Mouse (Mus musculus) urinary bladder, adult 2 months (tissue): ENCODE results near the gene T2. TPM values are rescaled to one million over a fixed set of nuclear protein-coding genes. Genes with fewer than 3 reads are reported as not detected.
A peak's percentile ranks its signal among the peaks of the same experiment; 100 is the strongest.
"Not testable (repeated sequence)": the region's sequence is repeated elsewhere in the genome, so short reads cannot be mapped to it uniquely, and the experiment has no call there.

Experiments
- DNase-seq: peaks from one replicate; pipeline ENCODE4 v3.0.0; 2022; ENCODE audit warnings: low spot score
- polyA plus RNA-seq: library from polyadenylated mRNA; depleted of rRNA; stranded (reverse); fragments of >200 nt; gene quantifications from 2 replicates; pipeline ENCODE4 v1.2.3, GENCODE M21; 2012; rRNA removed

The T2 gene
- polyA plus RNA-seq, result 0.14 and 0.25 TPM in 2 replicates

DNA sequence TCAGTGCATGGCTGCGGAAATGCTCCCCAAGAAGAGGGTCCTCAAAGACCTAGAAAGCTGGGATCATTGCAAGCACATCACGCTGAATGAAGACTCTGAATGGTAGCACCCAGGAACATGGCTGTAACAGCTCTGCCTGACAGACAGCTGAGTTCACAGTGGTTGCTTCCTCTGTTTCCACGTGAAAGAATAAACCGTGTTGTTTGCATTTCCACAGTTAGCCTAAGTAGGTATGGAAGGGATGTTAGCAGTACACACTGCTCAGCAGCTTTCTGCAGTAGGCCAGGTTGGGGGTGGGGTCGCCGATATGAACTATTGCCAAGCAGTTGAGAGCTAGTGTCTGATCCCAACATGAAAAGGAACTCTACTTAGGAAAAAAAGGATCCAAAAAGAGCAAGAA, at the start of gene T2:
T2 (plus strand) TSS at position 301 of the 400 bp plus-strand sequence.
- no peak for DNase-seq

DNA sequence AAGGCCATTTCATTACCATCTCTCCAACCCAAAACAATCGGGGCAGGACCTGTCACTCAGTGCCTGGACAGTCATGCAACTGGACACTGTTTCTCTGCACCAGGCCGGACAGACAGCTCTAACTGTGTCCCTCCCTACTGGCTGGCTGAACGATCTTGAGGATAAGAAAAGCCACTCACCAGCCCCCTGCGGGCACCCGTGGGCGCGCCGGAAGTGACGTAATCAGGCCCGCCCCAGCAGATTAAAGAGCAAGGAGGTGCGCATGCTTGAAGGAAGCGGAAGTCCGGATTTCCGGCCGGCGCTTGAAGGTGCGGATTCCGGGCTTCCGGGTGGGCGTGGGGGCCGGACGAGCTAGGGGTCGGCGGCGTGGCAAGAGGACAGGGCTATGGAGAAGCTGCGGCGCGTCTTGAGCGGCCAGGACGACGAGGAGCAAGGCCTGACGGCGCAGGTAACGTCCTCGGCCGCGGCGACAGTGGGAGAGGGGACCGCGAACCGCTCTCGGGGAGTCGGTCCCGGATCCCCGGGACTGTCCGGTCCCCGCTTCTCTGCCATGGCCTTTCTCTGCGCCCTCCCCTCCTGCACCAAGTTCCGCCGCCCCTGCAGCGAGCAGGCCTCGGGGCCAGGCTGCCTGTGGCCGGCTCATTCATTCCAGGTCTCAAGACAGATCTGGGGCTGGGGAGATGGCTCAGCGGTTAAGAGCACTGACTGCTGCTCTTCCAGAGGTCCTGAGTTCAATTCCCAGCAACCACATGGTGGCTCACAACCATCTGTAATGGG, 44.8 kb upstream of the T2 start, which contains the start of gene Sft2d1:
Sft2d1 (plus strand) TSS at position 265 of the 777 bp plus-strand sequence.
- peak; percentile 91 for DNase-seq

DNA sequence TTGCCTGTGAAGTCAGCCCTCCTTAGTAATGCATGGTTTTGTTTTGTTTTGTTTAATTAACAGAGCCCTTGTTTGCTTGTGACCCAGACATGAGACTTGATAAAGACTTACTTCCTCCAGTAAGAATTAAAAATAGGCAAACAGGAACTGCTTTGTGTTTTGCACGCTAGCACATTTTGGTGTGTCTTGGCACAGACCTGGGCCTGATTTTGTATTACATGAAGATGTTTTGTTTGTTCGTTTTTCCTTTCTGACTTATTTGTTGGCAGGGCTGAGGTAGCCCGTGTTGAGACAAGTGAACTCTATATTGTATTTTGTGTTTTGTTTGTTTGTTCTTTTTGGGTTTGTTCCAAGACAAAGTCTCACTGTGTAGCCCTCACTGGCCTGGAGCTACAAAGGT, 44.0 kb upstream of the T2 start:
- no peak for DNase-seq

DNA sequence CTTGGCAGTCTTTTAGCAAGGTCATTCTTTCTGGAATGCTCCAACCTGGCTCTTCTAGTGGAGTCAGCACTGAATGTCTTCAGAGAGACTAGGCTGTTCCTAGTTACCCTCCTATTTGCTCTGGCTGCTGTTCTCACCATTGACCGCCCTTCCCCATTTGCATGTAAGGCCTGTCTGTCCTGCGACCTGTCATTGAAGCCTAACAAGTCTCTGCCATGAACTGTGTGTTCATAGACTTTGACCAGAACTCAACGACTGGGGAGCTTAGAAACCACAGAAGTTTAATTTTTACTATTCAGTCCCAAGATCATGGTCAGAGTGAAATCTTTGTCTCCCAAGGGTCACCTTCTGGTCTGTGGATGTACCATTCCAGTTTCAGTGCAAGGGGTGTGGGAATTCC, 41.8 kb upstream of the T2 start:
- no peak for DNase-seq

DNA sequence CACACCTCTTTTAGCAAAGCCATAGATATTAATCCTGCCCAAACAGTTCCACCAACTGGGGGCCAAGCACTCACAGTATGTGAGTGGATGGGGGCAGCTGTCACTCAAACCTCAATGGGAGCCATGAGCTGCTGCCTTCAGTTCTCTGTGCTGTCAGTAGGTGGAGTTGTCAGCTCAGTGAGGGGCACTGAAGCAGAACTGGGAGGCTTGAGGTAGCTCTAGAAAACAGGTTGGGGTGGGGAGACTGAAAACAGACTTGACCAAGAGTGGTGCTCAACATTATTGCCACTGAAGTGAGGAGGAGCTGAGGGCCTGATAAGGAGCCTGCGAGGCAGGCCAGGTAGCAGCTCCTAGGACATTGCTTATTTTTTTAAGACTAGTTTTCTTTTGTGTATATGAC, 39.5 kb upstream of the T2 start:
- DNase-seq, result no peak

DNA sequence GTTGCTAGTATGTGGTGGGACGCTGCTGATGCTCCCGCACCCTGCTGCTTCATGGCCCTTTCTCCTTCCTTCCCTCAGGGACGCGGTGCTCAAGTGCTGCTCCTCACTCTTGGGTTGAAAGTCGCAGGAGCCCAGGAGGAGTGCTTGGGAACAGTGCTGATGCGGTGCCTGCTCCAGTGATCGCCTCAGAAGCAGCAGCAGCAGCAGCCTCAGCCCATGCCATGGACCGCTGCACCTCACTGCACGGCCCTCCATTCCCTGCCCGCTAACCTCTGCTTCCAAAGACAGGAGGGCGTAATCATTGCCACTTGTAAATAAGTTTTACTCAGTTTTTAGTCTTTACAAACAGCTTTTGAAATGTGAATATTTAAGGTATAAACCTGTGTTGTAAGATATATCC, 28.9 kb upstream of the T2 start:
- DNase-seq, result not testable (repeated sequence)

DNA sequence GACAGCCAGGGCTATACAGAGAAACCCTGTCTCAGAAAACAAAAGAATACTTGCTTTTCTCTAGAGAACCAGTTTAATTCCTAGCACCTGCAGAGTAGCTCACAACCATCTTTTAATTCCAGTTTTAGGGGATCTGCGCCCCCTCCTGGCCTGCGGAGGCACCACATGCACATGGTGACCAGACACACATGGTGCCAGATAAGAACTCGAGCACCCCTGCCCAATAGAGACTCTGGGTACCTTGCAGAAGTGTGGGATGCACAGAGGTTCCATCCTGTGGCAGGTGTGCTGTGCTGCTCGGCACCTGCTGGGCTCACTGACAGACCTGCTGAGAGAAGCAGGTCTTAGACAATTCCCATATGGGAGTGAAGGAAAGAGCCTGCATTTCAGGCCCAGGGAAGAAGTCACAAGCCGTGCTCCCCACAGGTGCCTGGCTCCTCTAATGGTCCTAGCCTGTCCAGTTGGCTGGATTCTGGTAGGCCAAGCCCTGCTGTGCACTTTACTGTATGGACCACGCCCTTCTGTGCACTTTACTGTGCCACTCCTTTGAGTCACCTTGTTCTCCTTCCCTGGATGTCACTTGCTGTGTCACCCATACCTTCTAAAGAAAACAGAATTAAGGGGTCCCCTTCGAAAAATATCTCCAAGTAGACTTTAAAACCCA, 27.1 kb upstream of the T2 start:
- no peak for DNase-seq

DNA sequence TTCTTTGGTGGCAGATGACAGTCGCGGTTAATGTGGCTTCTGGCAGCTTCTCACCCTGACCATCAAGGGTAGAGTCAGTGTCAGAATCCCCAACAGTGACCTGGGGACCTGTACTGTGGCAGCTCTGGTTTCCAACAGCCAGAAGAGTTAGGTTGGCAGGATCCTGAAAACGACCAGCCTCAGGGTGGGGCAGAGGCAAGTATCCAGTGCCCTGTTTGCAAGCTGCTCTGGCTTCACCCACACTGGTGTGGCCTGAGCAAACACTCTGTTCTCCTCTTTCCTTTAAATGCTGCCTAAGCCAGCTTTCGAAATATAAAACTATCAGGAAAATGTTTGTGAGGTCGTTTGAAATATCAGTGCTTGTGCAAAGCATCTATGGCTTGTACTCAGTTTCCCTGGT, 25.2 kb upstream of the T2 start:
- DNase-seq, result no peak

DNA sequence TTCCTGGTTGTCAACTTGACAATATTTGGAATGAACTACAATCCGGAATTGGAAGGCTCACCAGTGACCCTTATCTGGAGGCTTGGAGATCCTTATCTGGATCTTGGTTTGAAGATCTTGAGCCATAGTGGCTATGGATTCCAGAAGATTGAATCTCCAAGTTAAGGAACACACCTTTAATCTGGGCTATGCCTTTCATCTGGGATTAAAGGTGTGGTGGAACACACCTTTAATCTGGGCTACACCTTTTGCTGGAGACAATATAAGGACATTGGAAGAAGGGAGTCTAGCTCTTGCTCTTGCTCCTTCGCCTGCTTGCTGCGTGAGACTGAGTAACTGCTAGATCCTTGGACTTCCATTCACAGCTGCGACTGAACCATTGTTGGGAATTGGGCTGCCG, 18.6 kb upstream of the T2 start, which contains the start of gene Prr18:
Prr18 (plus strand) TSS at position 301 of the 400 bp plus-strand sequence.
- DNase-seq, result not testable (repeated sequence)

DNA sequence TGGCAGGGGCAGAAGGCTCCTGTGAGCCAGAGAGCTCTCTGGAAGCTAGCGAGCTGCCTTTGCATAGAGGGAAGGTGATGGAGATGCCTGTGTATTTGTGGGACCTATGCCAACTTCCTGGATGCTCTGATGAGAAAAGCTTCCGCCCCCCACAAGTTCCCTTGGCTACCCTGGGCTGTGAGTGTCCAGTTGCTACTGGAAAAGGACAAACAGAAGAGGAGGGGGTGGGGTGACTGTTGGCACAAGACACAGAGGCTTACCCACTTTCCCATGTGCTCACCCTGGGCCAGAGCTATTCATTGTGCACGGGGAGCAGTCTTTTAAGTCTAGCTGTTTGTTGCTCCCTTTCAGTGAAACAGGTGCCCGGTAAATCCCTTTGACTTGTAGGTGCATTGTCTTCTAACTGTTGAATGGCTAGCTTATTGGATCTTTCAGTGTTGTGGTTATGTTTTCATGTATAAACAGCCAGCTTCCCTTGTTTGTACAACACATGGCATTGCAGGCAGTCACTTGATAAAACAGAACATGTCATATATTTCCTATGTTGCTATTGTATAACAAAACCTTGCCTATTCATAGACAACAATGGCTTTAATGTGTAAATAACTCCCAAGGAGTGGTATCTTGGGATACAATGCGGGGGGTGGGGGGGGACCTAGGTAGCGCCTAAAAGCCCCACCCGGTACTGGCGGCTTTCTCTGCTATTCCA, 16.0 kb upstream of the T2 start:
- DNase-seq, result no peak

DNA sequence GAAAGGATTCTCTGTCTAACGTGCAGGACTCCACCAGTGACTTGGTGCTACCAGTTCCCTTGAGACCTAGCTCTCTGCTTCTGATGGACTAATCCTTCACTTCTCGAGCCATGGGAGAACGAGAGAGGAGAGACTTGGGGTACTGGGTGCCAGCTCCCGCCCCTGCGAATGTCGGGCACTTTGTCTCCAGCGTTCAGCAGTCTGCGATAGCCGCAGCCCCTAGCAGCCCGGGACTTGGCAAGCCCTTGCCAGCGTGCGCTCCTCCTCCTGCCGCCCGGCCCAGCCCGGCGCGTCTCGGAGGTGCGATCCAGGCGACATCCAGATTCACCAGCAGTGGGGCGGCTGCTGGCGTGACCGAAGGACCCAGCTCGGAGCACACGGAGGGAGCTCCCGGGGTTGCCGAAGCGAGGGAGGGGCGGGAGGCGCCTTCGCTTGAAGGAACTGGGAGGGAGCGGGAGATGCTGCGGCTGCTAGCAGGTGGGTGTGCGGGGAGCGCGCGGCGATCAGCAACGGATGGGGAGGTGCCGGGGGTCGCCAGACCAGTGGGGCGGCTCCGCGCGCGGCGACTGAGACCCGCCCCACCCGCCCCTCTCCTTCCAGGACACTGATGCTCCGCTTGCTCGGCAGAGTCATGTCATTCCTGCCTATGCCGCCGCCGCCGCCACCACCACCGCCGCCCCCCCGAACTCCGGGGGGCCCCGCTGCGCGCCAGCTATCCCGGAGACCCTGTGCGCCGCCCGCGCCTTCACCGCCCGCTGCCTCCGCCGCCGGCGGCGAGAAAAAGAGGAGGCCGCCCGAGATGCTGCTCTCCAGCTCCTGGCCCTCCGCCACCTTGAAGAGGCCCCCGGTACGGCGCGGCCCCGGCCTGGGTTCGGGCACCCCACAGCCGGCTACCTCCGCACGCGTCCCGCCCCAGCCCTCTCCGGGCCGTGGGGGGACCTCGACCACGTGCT, 15.1 kb upstream of the T2 start:
- DNase-seq, result no peak

DNA sequence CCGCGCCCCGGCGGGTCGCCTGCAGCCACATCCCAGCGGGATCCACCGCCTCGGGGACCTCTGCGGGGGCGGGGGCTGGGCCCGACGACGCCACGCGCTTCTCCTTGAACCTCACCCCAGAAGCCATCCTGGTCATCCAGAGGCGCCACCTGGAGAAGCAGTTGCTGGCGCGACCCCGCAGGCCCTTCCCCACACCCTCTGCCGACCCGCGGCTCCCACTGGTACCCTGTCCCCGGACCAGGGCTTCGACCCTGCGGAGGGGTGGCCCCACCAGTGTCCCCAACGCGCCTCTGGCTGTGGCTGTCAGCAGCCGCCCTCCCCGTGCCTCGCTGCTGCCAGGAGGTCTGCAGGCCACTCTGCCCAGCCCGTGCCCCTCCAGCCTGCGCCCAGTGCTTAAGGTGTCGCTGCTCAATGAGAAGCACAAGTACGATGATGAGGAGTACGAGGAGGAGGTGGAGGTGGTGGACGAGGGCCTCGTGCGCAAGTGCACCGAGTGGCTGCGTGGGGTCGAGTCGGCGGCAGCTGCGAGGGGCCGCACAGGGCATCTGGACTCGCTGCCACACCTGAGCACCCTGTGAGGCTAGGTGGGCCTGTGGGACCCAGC, 14.3 kb upstream of the T2 start:
- no peak for DNase-seq

DNA sequence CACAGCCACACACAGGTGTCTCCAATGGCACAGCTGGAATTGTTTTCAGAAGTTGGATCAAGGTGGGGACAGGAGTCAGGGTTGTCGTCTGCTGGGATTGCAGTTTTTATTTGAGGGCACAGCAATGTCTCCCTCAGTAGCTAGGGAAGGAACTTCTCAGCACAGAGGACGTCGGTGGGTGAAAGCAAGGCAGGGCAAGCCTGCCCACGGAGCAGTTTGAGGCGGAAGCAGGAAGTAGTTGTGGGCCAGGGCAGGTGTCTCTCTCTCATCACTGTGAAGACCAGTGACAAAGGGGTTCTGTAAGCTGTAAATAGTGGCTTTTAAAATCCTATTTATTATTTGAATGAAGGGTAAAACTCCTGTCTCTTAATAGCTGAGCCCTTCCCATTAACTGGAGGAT, 13.1 kb upstream of the T2 start:
- no peak for DNase-seq

DNA sequence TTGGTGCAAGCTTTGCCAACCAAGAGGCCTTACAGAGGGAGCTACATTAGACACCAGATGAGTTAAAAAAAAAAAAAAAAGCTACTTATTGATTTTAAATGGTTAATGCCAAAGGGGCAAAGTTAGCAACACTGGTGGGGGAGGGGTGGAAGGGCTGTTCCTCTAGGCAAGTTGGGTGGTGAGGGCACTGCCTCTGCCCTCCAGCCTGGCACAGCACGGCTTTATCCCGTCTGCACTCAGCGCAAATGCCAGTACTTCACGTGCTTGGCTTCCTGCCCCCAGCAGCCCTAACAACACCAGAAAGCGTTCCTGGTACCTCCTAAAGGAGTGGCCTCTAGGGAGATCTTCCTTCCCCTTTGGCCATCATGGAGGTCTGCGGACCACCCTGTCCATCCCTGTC, 12.4 kb upstream of the T2 start:
- no peak for DNase-seq

DNA sequence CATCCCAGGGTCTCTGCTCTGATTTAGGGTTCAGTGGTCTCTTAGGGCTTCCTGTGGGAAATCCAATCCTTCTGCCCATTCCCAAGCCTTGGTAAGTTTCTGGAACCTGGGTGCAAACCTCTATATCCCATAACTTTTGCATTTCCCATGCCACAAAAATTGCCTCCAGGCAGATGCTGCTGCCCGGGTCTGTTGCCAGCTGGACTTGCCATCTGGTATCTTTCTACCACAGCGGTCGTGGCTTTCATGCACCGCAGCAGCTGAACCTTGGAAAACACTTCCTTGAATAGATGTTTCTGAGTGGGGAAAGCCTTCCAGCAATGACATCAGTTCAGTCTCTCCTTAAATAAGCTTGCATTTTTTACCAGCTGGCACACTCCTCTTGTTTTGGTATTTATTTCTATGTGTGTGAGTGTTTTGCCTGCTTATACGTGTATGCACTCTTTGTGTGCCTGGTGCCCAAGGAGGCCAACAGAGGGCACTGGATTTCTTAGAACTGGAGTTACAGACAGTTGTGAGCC, 8.0 kb upstream of the T2 start:
- DNase-seq, result no peak

DNA sequence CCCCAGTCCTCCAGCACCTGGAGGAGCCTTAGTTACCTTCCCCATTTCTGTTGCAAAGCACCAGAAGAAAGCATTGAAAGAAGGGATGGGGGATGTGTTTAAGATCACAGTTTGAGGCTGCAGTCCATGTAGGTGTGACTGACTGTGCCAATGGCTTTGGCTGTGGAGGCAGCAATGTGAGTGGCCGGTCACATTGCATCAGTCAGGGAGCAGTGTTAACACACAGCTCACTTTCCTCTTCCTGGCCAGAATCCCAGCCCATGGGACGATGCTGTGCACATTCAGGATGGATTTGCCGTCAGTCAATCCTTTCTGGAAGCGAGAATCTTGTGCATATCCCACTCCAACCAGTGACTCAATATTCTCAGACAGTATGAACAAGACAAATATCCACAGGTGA, 6.9 kb upstream of the T2 start:
- DNase-seq, result no peak

DNA sequence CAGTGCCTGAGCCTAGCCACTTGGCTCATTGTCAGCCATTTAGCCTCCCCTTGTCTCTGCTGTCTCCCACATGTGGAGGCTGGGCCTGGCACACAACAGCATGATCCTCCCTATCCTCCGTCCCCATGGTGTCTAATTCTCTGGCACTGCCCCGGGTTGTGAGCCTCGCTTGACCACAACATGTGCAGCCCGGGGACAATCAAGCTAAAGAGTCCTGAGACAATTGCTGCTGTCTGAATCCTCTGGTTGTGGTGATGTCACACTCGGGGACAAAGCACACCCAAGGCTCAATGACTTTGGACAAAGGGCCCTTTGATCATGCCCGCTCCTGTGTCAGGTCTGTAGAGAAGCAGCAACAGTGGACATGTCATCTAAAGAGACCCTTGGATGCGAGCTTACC, 4.7 kb upstream of the T2 start:
- no peak for DNase-seq

DNA sequence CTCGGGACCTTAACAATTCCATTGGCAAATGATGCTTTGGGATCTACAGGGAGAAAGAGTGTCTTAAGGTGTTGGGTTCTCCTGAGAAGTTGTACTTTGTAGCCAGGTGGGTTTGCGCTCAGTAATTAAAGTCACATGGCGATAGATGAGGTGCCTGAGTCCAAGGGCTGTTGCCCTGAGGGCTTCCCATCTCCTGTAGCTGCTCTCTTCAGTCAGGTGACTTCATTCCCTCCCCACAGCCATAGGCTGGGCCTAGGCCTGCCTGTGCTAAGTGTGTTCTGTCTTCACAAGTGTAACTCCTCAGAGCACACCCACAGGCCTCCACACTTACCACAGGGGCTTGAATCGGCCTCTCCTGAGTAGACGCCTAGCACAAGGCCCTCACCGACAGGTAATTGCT, 1.7 kb downstream of the T2 start:
- DNase-seq, result no peak

DNA sequence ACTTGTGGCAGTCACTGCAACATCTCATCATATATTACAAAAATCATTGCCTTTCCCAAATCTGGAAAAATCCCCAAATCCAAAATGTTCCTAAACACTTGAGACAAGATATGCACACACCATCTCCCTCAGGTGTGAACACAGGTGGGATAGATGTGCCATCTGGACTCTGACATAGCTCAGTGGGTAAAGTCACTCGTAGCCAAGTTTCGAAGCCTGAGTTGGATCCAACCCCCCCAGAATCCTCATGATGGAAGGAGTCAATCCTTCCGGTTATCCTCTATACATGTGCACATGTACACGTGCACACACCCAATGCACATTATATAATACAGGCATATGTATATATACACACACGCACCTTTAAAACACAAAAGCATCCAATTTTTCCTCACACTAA, 5.1 kb downstream of the T2 start:
- DNase-seq, result no peak

DNA sequence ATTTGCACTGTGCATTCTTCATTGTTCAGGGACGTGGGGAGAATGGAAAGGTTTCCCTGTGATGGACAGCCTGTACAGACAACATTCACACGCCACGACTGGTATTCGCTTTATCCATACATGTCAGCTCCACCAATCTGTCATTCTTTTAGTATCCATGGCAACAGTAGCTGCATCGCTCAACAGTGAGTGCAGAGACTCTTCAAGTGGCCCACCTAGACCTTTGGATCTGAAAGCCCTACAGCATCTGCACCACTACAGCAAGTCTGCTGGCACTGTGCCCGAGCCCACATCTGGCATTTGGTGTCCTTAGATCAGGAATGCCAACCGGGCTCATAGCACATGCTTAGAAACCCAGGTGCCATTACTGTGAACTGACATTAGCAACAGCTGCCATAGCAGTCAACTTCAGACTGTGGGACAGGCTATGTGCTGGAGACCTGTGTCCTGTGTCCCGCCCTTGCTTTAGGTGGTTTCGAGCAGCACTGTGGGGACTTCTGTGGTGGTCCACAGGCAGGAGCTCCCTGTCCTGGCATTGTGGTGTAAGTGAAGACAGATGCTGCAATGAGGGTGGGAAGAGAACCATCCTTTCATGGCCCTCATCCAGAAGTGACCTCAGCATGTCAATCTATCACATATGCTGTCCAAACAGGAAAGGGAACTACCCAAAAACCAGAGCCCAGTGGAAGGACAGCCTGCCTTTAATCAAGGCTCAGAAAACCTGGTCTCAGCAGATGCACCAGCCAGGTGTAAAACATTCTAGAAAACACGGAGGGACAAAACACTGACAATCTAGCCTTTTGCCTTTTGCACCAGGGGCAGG, 5.7 kb downstream of the T2 start:
- no peak for DNase-seq
